Mouse (Mus musculus): ENCODE data around the gene Pde5a. TPM values are rescaled to one million over a fixed set of nuclear protein-coding genes. Genes with fewer than 3 reads are reported as not detected.

Pde5a gene
- polyA plus RNA-seq (2012; rRNA removed): 1.4 and 1.5 TPM in 2 replicates

GRCm38 (mm10) chr3:122728852-122729600, at the start of gene Pde5a:
Pde5a (plus strand) TSS chr3:122728947.

GRCm38 (mm10) chr3:122894772-122895171, 166.0 kb downstream of the Pde5a start, which contains the start of gene Fabp2:
Fabp2 (plus strand) TSS chr3:122895072.

Other genes with a start within 250 kb of the Pde5a start
- 8.2 and 9.7 TPM in 2 replicates for gene Fnbp1l, start 109.2 kb upstream of the Pde5a start, polyA plus RNA-seq (2012; rRNA removed)
- 5.9 and 13.7 TPM in 2 replicates for gene Fabp2, start 166.1 kb downstream of the Pde5a start, polyA plus RNA-seq (2012; rRNA removed)
- gene Gm10959, start 190.4 kb downstream of the Pde5a start, polyA plus RNA-seq (2012; rRNA removed): not detected in 2 replicates
- gene 1810037I17Rik, start 195.3 kb downstream of the Pde5a start, polyA plus RNA-seq (2012; rRNA removed): 37.0 TPM in 2 replicates

Data from liver, embryonic 18 days (tissue).